Mouse (Mus musculus): ENCODE data around the gene Tcfl5. TPM values are rescaled to one million over a fixed set of nuclear protein-coding genes. Genes with fewer than 3 reads are reported as not detected.

The Tcfl5 gene
- total RNA-seq, 2 experiments from 2014 or later, result 3.4 to 3.9 TPM

DNA sequence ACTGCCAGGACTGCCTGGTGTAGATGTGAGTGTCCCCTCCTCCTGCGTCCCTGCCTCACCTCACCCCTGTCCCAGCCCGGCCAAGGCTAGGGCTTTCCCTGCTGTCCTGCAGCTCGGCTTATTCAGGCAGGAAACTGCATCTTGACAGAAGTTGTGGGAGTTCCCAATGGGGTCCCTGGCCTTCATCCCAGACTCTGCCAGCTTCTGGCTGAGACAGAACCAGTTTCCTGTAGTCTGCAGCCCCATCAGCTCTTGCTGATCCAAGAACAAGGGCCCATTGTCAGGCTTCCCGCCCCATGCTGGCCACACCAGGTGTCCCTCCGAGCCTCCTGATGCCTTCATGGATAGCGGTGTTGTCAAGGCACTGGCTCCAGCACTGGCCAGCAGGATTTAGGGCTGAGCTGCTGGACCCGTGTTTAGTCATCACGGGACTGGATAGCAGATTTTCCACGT, 41.9 kb downstream of the Tcfl5 start:
- peak; percentile 59 to 69 for DNase-seq (ENCODE audit: low spot score in 2 of 2)

DNA sequence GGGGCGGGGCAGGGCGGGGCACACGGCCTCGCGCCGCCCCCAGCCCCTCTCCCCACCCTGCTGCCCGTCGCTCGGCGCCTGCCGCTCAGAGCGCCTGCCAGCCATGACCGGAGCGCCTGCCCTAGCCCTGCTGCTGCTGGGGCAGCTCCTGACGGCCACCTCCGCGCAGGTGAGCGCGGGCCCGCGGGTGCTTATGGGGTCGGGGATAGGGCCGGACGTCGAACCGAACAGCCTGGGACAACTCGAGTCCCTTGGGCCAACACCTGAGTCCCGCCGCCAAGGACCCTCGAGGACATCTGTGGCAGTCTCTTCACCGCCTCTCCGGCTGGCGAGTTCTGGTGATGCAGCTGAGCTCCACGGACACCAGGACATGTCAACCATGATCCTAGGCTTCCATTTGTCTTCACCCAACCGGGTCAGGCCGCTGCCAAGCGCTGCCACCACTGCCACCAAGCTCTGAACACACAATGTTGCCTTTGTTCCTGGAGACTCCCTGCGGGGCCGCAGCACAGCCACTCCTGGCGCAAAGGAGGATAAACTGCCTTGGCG, 44.3 kb downstream of the Tcfl5 start:
- peak in 1 of 2 experiments; percentile 54 for DNase-seq (ENCODE audit: low spot score in 2 of 2)

DNA sequence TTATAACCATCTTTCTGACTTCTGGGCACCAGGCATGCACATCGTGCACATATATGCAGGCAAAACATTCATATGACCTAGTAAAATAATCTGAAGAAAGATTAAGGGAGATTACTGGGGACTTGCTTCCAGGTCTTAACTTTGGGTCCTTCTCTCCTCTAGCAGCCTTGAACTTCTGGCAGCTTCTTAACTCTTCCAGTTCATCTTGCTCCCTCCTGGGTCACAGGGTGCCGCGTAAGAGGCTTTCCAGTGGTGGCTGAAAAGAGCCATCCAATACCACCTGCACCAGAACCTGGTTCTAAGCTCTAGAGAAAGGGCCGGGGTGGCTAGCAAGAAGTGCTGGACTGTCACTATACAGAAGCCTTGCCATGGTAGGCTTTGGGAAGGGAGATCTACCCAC, 45.0 kb downstream of the Tcfl5 start, which contains the start of gene Col9a3:
Col9a3 (plus strand) TSS at position 301 of the 400 bp plus-strand sequence.
- no peak for DNase-seq (ENCODE audit: low spot score in 2 of 2)

DNA sequence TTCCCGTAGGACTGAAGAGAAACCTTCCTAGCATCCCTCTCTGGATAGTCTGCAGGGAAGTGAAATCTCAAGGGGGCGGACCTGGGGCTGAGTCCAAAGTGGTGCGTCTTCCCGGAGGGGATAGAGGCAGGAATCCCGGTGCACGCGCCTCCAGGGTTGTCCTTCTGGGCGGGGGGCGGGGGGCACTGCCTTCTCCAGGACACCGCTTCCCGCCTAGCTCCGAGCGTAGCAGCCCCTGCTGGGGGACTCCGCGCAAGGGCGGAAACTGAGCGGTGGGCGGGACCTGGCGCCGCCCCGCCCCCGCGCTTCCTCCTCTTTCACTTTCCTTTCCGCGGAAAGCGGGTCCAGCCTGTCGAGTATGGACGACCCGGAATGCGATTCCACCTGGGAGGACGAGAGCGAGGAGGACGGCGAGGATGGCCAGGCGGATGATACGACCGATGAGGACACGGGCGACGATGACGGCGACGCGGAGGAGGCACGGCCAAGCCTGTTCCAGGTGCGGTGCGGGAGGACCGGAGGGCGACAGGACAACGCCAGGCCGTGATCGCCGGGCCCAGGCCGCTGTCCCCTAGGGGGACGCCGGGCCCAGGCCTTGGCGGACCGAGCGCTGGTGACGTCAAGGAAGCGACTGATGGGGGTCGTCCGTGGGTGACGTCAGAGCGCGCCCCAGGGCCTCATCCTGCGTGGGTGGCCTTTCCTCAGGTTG, 53.2 kb downstream of the Tcfl5 start, which contains the start of gene Ogfr:
Ogfr (plus strand) TSS at position 123 of the 709 bp plus-strand sequence.
- DNase-seq (ENCODE audit: low spot score in 2 of 2), result peak; percentile 84 to 86

DNA sequence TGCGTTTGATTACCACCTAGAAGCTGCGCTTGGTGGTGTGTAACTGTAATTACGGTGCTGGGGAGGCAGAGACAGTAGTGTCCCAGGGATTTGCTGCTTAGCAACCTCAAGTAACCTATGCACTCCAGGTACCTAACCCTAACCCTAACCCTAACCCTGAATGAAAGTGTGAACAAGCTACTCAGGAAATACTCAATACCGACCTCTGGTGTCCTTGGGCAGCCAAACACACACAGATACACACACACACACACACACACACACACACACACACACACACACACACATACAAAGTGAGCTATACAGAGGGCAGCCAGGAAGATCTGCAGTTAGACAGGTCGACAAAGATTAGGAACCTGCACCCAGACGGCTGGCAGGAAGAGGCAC, 53.8 kb downstream of the Tcfl5 start:
- DNase-seq (ENCODE audit: low spot score in 2 of 2), result no peak

DNA sequence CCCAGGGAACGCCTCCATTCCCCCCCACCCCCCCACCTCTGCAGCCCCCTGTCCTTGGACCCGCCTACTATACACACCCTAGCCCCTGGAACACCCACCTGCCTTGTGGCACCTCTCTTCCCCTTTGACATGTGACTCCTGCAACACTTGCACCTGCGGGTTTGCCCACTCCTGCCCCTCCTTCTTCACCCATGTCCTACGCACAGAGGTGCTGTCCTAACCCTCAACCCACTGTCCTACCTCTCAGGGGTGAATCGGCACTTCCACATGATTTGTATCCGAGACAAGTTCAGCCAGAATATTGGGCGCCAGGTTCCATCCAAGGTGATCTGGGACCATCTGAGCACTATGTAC, 59.4 kb downstream of the Tcfl5 start:
- no peak for DNase-seq (ENCODE audit: low spot score in 2 of 2)

DNA sequence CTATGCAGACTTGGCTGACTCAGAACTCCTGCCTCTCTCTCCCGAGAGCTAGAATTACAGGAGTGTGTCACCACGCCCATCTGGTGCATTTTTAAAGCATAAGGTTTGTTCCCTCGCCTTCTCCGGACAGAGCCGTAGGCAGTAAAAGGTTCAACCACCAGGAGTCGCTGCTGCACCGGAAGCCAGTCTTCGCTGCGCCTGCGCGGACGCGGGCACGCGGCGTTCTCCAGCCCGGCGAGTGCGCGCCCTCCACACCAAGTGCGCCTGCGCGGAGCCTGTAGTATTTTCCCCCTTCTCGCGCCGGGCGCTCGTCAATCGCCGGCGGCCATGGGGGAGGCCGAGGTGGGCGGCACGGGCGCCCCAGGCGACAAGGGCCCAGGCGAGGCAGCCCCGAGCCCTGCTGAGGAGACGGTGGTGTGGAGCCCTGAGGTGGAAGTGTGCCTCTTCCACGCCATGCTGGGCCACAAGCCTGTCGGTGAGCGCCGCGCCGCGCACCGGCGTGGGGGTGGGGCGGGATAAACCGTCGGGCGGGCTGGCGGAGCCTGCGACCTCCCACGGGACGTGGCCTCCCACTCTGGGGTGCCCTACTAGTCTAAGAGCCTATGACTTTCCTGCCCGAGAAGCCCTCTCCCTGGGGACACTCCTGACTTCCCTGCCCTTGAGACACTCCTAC, 59.9 kb downstream of the Tcfl5 start:
- peak; percentile 99 for DNase-seq (ENCODE audit: low spot score in 2 of 2)

DNA sequence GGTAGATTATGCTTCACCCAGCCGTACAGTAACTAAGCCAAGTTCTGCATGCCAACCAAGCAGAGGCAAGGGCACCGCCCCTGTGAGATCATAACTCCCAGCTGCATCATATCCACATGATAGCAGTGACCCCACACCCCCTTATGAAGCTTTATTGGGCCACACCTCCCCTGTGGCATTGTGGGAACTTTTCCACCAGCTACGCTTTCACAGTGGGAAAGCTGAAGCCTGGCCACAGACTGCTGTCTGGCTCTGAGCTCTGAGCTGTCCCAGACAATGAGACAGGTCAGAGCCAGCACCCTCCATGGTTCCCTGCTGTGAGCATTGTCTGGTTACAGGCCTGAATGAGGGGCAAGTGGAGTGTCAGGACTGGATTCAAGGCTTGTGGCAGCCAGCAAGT, 61.5 kb downstream of the Tcfl5 start, which contains the start of gene Mrgbp:
Mrgbp (plus strand) TSS at position 303 of the 400 bp plus-strand sequence.
- peak in 1 of 2 experiments; percentile 8 for DNase-seq (ENCODE audit: low spot score in 2 of 2)

DNA sequence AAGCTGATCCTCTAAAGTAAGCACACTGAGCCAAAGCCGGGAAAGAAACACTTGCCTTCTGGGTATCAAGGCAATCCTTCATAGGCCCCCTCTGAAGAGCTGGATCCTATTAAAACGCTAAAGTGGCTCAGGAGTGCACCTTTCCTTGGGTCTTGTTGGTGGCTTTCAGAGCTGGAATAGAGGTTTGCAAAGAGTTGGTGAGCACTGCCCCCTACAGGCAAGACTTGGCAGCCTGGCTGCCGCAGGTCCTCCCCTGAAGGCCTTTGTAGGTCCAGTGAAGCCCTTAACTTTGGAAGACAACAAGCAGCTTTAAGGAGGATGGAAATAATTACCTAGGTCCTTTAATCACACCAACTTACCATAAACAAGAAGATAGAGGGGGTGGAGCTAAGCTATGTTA, 63.8 kb downstream of the Tcfl5 start:
- DNase-seq (ENCODE audit: low spot score in 2 of 2), result peak; percentile 80 to 84

DNA sequence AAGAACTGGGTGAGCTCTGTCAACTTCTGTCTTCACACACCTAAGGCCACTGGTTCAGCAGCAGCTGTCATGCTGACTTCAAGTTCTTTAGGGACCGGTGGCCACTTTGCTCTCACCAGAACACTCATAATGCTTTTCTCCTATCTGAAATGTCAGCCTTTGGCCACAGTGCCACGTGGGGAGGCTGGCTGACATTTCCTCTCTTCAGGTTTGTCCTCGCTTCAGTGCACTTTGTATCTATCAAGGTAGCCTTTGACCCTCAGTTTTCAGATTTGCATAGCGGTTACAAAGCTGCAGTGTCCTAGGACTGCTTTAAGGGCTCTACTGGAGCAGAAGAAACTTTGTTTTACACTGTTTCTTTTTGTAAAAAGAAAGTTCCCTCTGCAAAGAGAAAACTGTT, 66.0 kb downstream of the Tcfl5 start:
- DNase-seq (ENCODE audit: low spot score in 2 of 2), result no peak

Other genes with a start within 250 kb of the Tcfl5 start
- 1 to 10 TPM; 1.5 to 2.6 TPM for gene Slco4a1, start 186.5 kb downstream of the Tcfl5 start, total RNA-seq (2021)
- gene Ntsr1, start 142.7 kb downstream of the Tcfl5 start, total RNA-seq (2021), result 10 to 100 TPM; 16.2 to 16.9 TPM
- 10 to 100 TPM; 21.1 to 27.7 TPM for gene Mrgbp, start 61.4 kb downstream of the Tcfl5 start, total RNA-seq (2021)
- 10 to 100 TPM; 74.6 to 76.7 TPM for gene Ogfr, start 53.5 kb downstream of the Tcfl5 start, total RNA-seq (2021)
- 10 to 100 TPM; 26.4 to 39.4 TPM for gene Col9a3, start 44.9 kb downstream of the Tcfl5 start, total RNA-seq (2021)
- gene Dido1, start 67.3 kb upstream of the Tcfl5 start, total RNA-seq (2021), result 10 to 100 TPM; 58.4 to 61.8 TPM
- gene Gid8, start 67.4 kb upstream of the Tcfl5 start, total RNA-seq (2021), result 10 to 100 TPM; 62.6 to 63.7 TPM
- gene Slc17a9, start 82.6 kb upstream of the Tcfl5 start, total RNA-seq (2021), result under 1 TPM; 0.47 to 0.53 TPM
- under 1 TPM in 1 of 2 experiments, not detected in 1; 0.14 TPM for gene Bhlhe23, start 134.2 kb upstream of the Tcfl5 start, total RNA-seq (2021)

All from layer of hippocampus, postnatal 10 days (tissue).